Mouse (Mus musculus) heart, embryonic 11.5 days (tissue): ENCODE data around the gene Gm20388. TPM values are rescaled to one million over a fixed set of nuclear protein-coding genes. Genes with fewer than 3 reads are reported as not detected.

ENCODE experiments used
- ATAC-seq: fragments of 200-750 bp; cut with Nextera tagmentation; replicated peaks from 2 replicates; pipeline ENCODE4 v1.8.0; 2017; ENCODE audit warnings: moderate library complexity; ENCODE audit not compliant: insufficient number of reproducible peaks, low FRiP score, low TSS enrichment
- H3K27ac ChIP-seq: fragments of 300-500 bp; sonication (generic); 2 replicates; pipeline ENCODE4 v1.5.1; 2014; ENCODE audit warnings: mild to moderate bottlenecking, low read depth, low read length
- H3K27me3 ChIP-seq: fragments of 300-500 bp; sonication (generic); 2 replicates; pipeline ENCODE4 v1.6.1; 2014; ENCODE audit warnings: mild to moderate bottlenecking, low read length, mixed read lengths; ENCODE audit not compliant: control insufficient read depth, insufficient read depth
- H3K36me3 ChIP-seq: fragments of 300-500 bp; sonication (generic); 2 replicates; pipeline ENCODE4 v1.6.1; 2014; ENCODE audit warnings: mild to moderate bottlenecking, low read length, moderate library complexity, mixed read lengths; ENCODE audit not compliant: control insufficient read depth, insufficient read depth
- H3K4me1 ChIP-seq: fragments of 300-500 bp; sonication (generic); 2 replicates; pipeline ENCODE4 v1.6.1; 2014; ENCODE audit warnings: low read length; ENCODE audit not compliant: control insufficient read depth, insufficient read depth
- H3K4me2 ChIP-seq: fragments of 300-500 bp; sonication (generic); 2 replicates; pipeline ENCODE4 v1.6.1; 2014; ENCODE audit warnings: mild to moderate bottlenecking, moderate library complexity
- H3K4me3 ChIP-seq: fragments of 300-500 bp; sonication (generic); 2 replicates; pipeline ENCODE4 v1.5.1; 2014; ENCODE audit warnings: low read depth, low read length
- H3K9ac ChIP-seq: fragments of 300-500 bp; sonication (generic); 2 replicates; pipeline ENCODE4 v1.6.1; 2014; ENCODE audit warnings: mild to moderate bottlenecking, low read depth, low read length, moderate library complexity
- H3K9me3 ChIP-seq: fragments of 300-500 bp; sonication (generic); replicated peaks from 2 replicates; pipeline ENCODE4 v1.6.1; 2016; ENCODE audit warnings: low read length; ENCODE audit not compliant: control insufficient read depth
- WGBS: fragments of 180-500 bp; shearing (Covaris S2); extraction: QIAGEN DNeasy Blood & Tissue Kit; methylation state at CpG from one replicate; pipeline ENCODE4 v1.1.7; 2014; ENCODE audit not compliant: insufficient replicate concordance; 5-methylcytosine and 5-hydroxymethylcytosine counted together
- polyA plus RNA-seq: library from polyadenylated mRNA; unstranded; fragments of >200 nt; fragmentation: Nextera tagmentation; extraction: Ambion mirVana; gene quantifications from 2 replicates; pipeline ENCODE4 v1.2.1, GENCODE M21; 2014

The Gm20388 gene
- polyA plus RNA-seq, 1 experiment from 2014 or later, result 6.4 TPM

GRCm38 (mm10) chr8:122181414-122181813, 2270.8 kb downstream of the Gm20388 start:
- H3K36me3 ChIP-seq, result no peaks in the 10 kb centered on the region
- peaks cover 9% of the 10 kb centered on the region for H3K4me1 ChIP-seq
- no peak overlapping the region for H3K4me3 ChIP-seq
- 0 out of 2 replicates have a peak, but pooled peaks have one; percentile 4 for ATAC-seq
- no peaks in the 10 kb centered on the region for H3K9me3 ChIP-seq
- H3K9ac ChIP-seq, result no peak overlapping the region; the same call in 1 of the 2 replicates
- peak overlapping the region; percentile 3 for H3K4me2 ChIP-seq
- 24% methylated on average over 9 of the region's 9 CpGs for WGBS
- H3K27me3 ChIP-seq, result peaks cover 6% of the 10 kb centered on the region; the same call in 1 of the 2 replicates
- no peak overlapping the region for H3K27ac ChIP-seq

GRCm38 (mm10) chr8:122181991-122182390, 2271.3 kb downstream of the Gm20388 start:
- no peak overlapping the region for H3K4me3 ChIP-seq
- no peak for ATAC-seq
- WGBS, result 47% methylated on average over 9 of the region's 9 CpGs
- H3K4me2 ChIP-seq, result peak overlapping the region; percentile 3
- H3K27ac ChIP-seq, result peak overlapping the region; percentile 22; the same call in 1 of the 2 replicates
- H3K27me3 ChIP-seq, result peaks cover 6% of the 10 kb centered on the region; the same call in 1 of the 2 replicates
- H3K9ac ChIP-seq, result no peak overlapping the region
- no peaks in the 10 kb centered on the region for H3K36me3 ChIP-seq
- H3K9me3 ChIP-seq, result no peaks in the 10 kb centered on the region
- peaks cover 11% of the 10 kb centered on the region for H3K4me1 ChIP-seq

- no peaks in the 10 kb centered on the region for H3K36me3 ChIP-seq
- 87% methylated on average over 19 of the region's 19 CpGs for WGBS
- no peak overlapping the region for H3K9ac ChIP-seq
- no peak for ATAC-seq
- H3K27me3 ChIP-seq, result peaks cover 2% of the 10 kb centered on the region; the same call in 1 of the 2 replicates
- H3K27ac ChIP-seq, result no peak overlapping the region
- H3K9me3 ChIP-seq, result no peaks in the 10 kb centered on the region
- H3K4me1 ChIP-seq, result peaks cover 3% of the 10 kb centered on the region
- H3K4me3 ChIP-seq, result no peak overlapping the region
- no peak overlapping the region for H3K4me2 ChIP-seq
These were observed 2275.8 kb downstream of the Gm20388 start for GRCm38 (mm10) chr8:122186363-122186974.

GRCm38 (mm10) chr8:122187271-122187670, 2276.6 kb downstream of the Gm20388 start:
- no peaks in the 10 kb centered on the region for H3K36me3 ChIP-seq
- no peaks in the 10 kb centered on the region for H3K9me3 ChIP-seq
- no peak for ATAC-seq
- peaks cover 3% of the 10 kb centered on the region; the same call in 1 of the 2 replicates for H3K27me3 ChIP-seq
- H3K4me2 ChIP-seq, result no peak overlapping the region
- 55% methylated on average over 4 of the region's 4 CpGs for WGBS
- no peak overlapping the region for H3K9ac ChIP-seq
- H3K4me1 ChIP-seq, result peaks cover 7% of the 10 kb centered on the region
- H3K27ac ChIP-seq, result no peak overlapping the region
- no peak overlapping the region for H3K4me3 ChIP-seq

- H3K9ac ChIP-seq, result 0 out of 2 replicates have a peak overlapping the region, but pooled peaks have one; percentile 5
- no peak for ATAC-seq
- H3K4me3 ChIP-seq, result no peak overlapping the region
- H3K27me3 ChIP-seq, result peaks cover 3% of the 10 kb centered on the region; the same call in 1 of the 2 replicates
- H3K4me1 ChIP-seq, result peaks cover 11% of the 10 kb centered on the region
- 56% methylated on average over 16 of the region's 16 CpGs for WGBS
- H3K9me3 ChIP-seq, result no peaks in the 10 kb centered on the region
- no peaks in the 10 kb centered on the region for H3K36me3 ChIP-seq
- no peak overlapping the region for H3K27ac ChIP-seq
- no peak overlapping the region for H3K4me2 ChIP-seq
These were observed 2279.9 kb downstream of the Gm20388 start for GRCm38 (mm10) chr8:122190349-122191053.

- Histone ChIP-seq H3K27me3 (peaks cover 3% of the 10 kb centered on the region; the same call in 1 of the 2 replicates), H3K27ac (no peak overlapping the region), H3K9me3 (no peaks in the 10 kb centered on the region), H3K4me3 (no peak overlapping the region), H3K4me2 (no peak overlapping the region), H3K4me1 (peaks cover 11% of the 10 kb centered on the region), H3K36me3 (no peaks in the 10 kb centered on the region), H3K9ac (0 out of 2 replicates have a peak overlapping the region, but pooled peaks have one; percentile 5)
- 75% methylated on average over 8 of the region's 8 CpGs for WGBS
- ATAC-seq, result no peak
These were observed 2280.4 kb downstream of the Gm20388 start for GRCm38 (mm10) chr8:122191054-122191376.

- Histone ChIP-seq H3K36me3 (no peaks in the 10 kb centered on the region), H3K4me2 (no peak overlapping the region), H3K9me3 (no peaks in the 10 kb centered on the region), H3K4me1 (peaks cover 8% of the 10 kb centered on the region; the same call in 1 of the 2 replicates), H3K27ac (no peak overlapping the region), H3K4me3 (no peak overlapping the region), H3K27me3 (peaks cover 3% of the 10 kb centered on the region; the same call in 1 of the 2 replicates), H3K9ac (no peak overlapping the region)
- WGBS, result 68% methylated on average over 5 of the region's 5 CpGs
- ATAC-seq, result 0 out of 2 replicates have a peak, but pooled peaks have one; percentile 20
These were observed 2282.1 kb downstream of the Gm20388 start for GRCm38 (mm10) chr8:122192771-122193170.

GRCm38 (mm10) chr8:122193521-122193920, 2282.9 kb downstream of the Gm20388 start:
- no peak overlapping the region for H3K9ac ChIP-seq
- WGBS, result 77% methylated on average over 11 of the region's 11 CpGs
- peaks cover 3% of the 10 kb centered on the region; the same call in 1 of the 2 replicates for H3K27me3 ChIP-seq
- H3K9me3 ChIP-seq, result no peaks in the 10 kb centered on the region
- H3K4me3 ChIP-seq, result no peak overlapping the region
- ATAC-seq, result no peak
- H3K27ac ChIP-seq, result no peak overlapping the region
- H3K4me1 ChIP-seq, result peaks cover 8% of the 10 kb centered on the region; the same call in 1 of the 2 replicates
- H3K4me2 ChIP-seq, result no peak overlapping the region
- no peaks in the 10 kb centered on the region for H3K36me3 ChIP-seq
